Mouse (Mus musculus) adrenal gland, postnatal 36 days (tissue): ENCODE measurements around the gene Cbx8. TPM values are rescaled to one million over a fixed set of nuclear protein-coding genes. Genes with fewer than 3 reads are reported as not detected.
A peak's percentile ranks its signal among the peaks of the same experiment; 100 is the strongest.

ENCODE experiments used
- DNase-seq, 2 experiments: peaks; one replicate each; pipeline ENCODE4 v3.0.0; 2021; ENCODE audit warnings: mixed read lengths in 1 of 2
- total RNA-seq, 2 experiments: library from RNA; stranded (reverse); gene quantifications; 2 replicates each; pipeline ENCODE4 v1.2.3; 2021

The Cbx8 gene
- total RNA-seq, 2 experiments from 2014 or later = 21.4 to 21.5 TPM

- DNase-seq = no peak
Observed at GRCm38 (mm10) chr11:119035094-119035685, 5.6 kb downstream of the Cbx8 start.

GRCm38 (mm10) chr11:119034635-119035034 lies 6.1 kb downstream of the Cbx8 start:
- DNase-seq = no peak

- peak; percentile 86 to 91 for DNase-seq
Observed at GRCm38 (mm10) chr11:119033874-119034558, 6.8 kb downstream of the Cbx8 start.

- DNase-seq = peak in 1 of 2 experiments; percentile 53
Observed at GRCm38 (mm10) chr11:119026203-119026602, 14.6 kb downstream of the Cbx8 start.

GRCm38 (mm10) chr11:119024260-119024659 lies 16.5 kb downstream of the Cbx8 start:
- DNase-seq = no peak

- no peak for DNase-seq
Observed at GRCm38 (mm10) chr11:119023616-119023980, 17.2 kb downstream of the Cbx8 start.

- DNase-seq = peak; percentile 92 to 97
Observed at GRCm38 (mm10) chr11:119022895-119023615, 17.7 kb downstream of the Cbx8 start, which contains the start of gene Cbx2. Gene Cbx2, plus strand, starts transcription at chr11:119022962.

- no peak for DNase-seq
Observed at GRCm38 (mm10) chr11:119022068-119022894, 18.5 kb downstream of the Cbx8 start.

GRCm38 (mm10) chr11:119021180-119021579 lies 19.6 kb downstream of the Cbx8 start:
- DNase-seq = peak in 1 of 2 experiments; percentile 52

GRCm38 (mm10) chr11:119017506-119017905 lies 23.3 kb downstream of the Cbx8 start:
- no peak for DNase-seq

GRCm38 (mm10) chr11:119014455-119014854 lies 26.3 kb downstream of the Cbx8 start:
- DNase-seq = no peak

- DNase-seq = peak; percentile 24 to 43
Observed at GRCm38 (mm10) chr11:119007461-119008456, 33.0 kb downstream of the Cbx8 start.

GRCm38 (mm10) chr11:119006462-119006861 lies 34.3 kb downstream of the Cbx8 start:
- no peak for DNase-seq

GRCm38 (mm10) chr11:119005547-119006275 lies 35.1 kb downstream of the Cbx8 start:
- DNase-seq = no peak

GRCm38 (mm10) chr11:119001493-119002128 lies 39.2 kb downstream of the Cbx8 start:
- no peak for DNase-seq

- DNase-seq = no peak
Observed at GRCm38 (mm10) chr11:119000877-119001276, 39.9 kb downstream of the Cbx8 start.

- DNase-seq = no peak
Observed at GRCm38 (mm10) chr11:118999361-118999804, 41.4 kb downstream of the Cbx8 start.

- peak; percentile 75 to 83 for DNase-seq
Observed at GRCm38 (mm10) chr11:118998540-118999265, 42.1 kb downstream of the Cbx8 start.

- no peak for DNase-seq
Observed at GRCm38 (mm10) chr11:118997182-118997581, 43.6 kb downstream of the Cbx8 start.
